Mouse (Mus musculus) midbrain, embryonic 11.5 days (tissue): ENCODE measurements around the gene Cbx7. TPM values are rescaled to one million over a fixed set of nuclear protein-coding genes. Genes with fewer than 3 reads are reported as not detected.
"Not testable (repeated sequence)": the region's sequence is repeated elsewhere in the genome, so short reads cannot be mapped to it uniquely, and the experiment has no call there.

ENCODE experiments used
- ATAC-seq: fragments of 200-750 bp; cut with Nextera tagmentation; 2 replicates; pipeline ENCODE4 v1.8.0; 2017; ENCODE audit warnings: moderate TSS enrichment, moderate library complexity; ENCODE audit not compliant: low FRiP score
- DNase-seq: peaks from one replicate; pipeline ENCODE4 v3.0.0; 2015; ENCODE audit warnings: low spot score; ENCODE audit errors: missing footprints
- H3K27ac ChIP-seq: fragments of 300-500 bp; sonication (generic); 2 replicates; pipeline ENCODE4 v1.5.1; 2014; ENCODE audit warnings: low read depth, low read length
- H3K27me3 ChIP-seq: fragments of 300-500 bp; sonication (generic); 2 replicates; pipeline ENCODE4 v1.6.1; 2014; ENCODE audit warnings: mild to moderate bottlenecking, low read length, moderate library complexity, mixed read lengths; ENCODE audit not compliant: control insufficient read depth, insufficient read depth
- H3K36me3 ChIP-seq: fragments of 300-500 bp; sonication (generic); 2 replicates; pipeline ENCODE4 v1.6.1; 2014; ENCODE audit warnings: mild to moderate bottlenecking, low read length, moderate library complexity, mixed read lengths; ENCODE audit not compliant: control insufficient read depth, insufficient read depth
- H3K4me1 ChIP-seq: fragments of 300-500 bp; sonication (generic); 2 replicates; pipeline ENCODE4 v1.6.1; 2014; ENCODE audit warnings: low read length; ENCODE audit not compliant: control insufficient read depth, insufficient read depth
- H3K4me2 ChIP-seq: fragments of 300-500 bp; sonication (generic); 2 replicates; pipeline ENCODE4 v1.6.1; 2014; ENCODE audit warnings: mild to moderate bottlenecking, moderate library complexity
- H3K4me3 ChIP-seq: fragments of 300-500 bp; sonication (generic); 2 replicates; pipeline ENCODE4 v1.5.1; 2014; ENCODE audit warnings: low read depth, low read length
- H3K9ac ChIP-seq: fragments of 300-500 bp; sonication (generic); 2 replicates; pipeline ENCODE4 v1.6.1; 2014; ENCODE audit warnings: low read length
- H3K9me3 ChIP-seq: fragments of 300-500 bp; sonication (generic); 2 replicates; pipeline ENCODE4 v1.6.1; 2016; ENCODE audit warnings: low read length; ENCODE audit not compliant: control insufficient read depth
- WGBS: fragments of 180-500 bp; shearing (Covaris S2); extraction: QIAGEN DNeasy Blood & Tissue Kit; methylation state at CpG from one replicate; pipeline ENCODE4 v1.1.7; 2014; 5-methylcytosine and 5-hydroxymethylcytosine counted together
- polyA plus RNA-seq: library from polyadenylated mRNA; unstranded; fragments of >200 nt; fragmentation: Nextera tagmentation; extraction: Ambion mirVana; gene quantifications from 2 replicates; pipeline ENCODE4 v1.2.1, GENCODE M21; 2014

Cbx7 gene
- polyA plus RNA-seq, 1 experiment from 2014 or later = 1.9 TPM

GRCm38 (mm10) chr15:79947681-79948080 lies 23.2 kb downstream of the Cbx7 start:
- DNase-seq (peak; percentile 83), ATAC-seq (no peak)
- peaks cover 13% of the 10 kb centered on the region for H3K4me1 ChIP-seq
- no peaks in the 10 kb centered on the region for H3K9me3 ChIP-seq
- no peak overlapping the region for H3K4me3 ChIP-seq
- H3K4me2 ChIP-seq = no peak overlapping the region
- no peaks in the 10 kb centered on the region for H3K36me3 ChIP-seq
- H3K27me3 ChIP-seq = no peaks in the 10 kb centered on the region
- no peak overlapping the region for H3K9ac ChIP-seq
- H3K27ac ChIP-seq = no peak overlapping the region
- 72% methylated on average over 6 of the region's 6 CpGs for WGBS

DNA sequence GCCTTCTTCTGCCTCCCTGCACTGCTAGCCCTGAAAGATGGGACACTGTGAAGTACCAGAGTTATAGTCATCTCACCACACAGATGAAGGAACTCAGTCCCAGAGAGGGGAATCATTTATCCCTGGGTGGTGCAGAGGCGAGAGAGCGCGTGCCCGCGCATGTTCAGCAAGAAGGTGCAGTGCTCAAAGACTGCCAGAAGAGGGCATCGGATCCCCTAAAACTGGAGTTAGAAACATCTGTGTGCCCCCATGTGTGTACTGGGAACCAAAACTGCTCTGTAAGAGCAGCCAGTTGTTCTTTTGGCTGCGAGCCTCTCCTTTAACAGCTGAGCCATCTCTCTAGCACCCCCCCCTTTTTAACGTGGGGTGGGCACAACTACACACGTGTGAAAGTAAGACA lies 24.1 kb downstream of the Cbx7 start:
- H3K9me3 ChIP-seq = no peaks in the 10 kb centered on the region
- WGBS = 64% methylated on average over 9 of the region's 9 CpGs
- H3K9ac ChIP-seq = no peak overlapping the region
- H3K36me3 ChIP-seq = no peaks in the 10 kb centered on the region
- ATAC-seq (no peak), DNase-seq (peak; percentile 83)
- H3K27me3 ChIP-seq = no peaks in the 10 kb centered on the region
- no peak overlapping the region for H3K4me2 ChIP-seq
- H3K4me3 ChIP-seq = no peak overlapping the region
- H3K27ac ChIP-seq = no peak overlapping the region
- H3K4me1 ChIP-seq = peaks cover 13% of the 10 kb centered on the region

- 20% methylated on average over 4 of the region's 4 CpGs for WGBS
- Histone ChIP-seq H3K9ac (no peak overlapping the region), H3K27ac (no peak overlapping the region), H3K27me3 (no peaks in the 10 kb centered on the region), H3K4me2 (no peak overlapping the region), H3K36me3 (no peaks in the 10 kb centered on the region), H3K9me3 (no peaks in the 10 kb centered on the region), H3K4me3 (no peak overlapping the region), H3K4me1 (peaks cover 13% of the 10 kb centered on the region)
- ATAC-seq = peak; percentile 65
- DNase-seq = peak; percentile 98
Measured at GRCm38 (mm10) chr15:79946022-79946421, 24.9 kb downstream of the Cbx7 start.

GRCm38 (mm10) chr15:79944948-79945347 lies 26.0 kb downstream of the Cbx7 start:
- ATAC-seq = no peak
- WGBS = 86% methylated on average over 5 of the region's 5 CpGs
- H3K27me3 ChIP-seq = no peaks in the 10 kb centered on the region

DNA sequence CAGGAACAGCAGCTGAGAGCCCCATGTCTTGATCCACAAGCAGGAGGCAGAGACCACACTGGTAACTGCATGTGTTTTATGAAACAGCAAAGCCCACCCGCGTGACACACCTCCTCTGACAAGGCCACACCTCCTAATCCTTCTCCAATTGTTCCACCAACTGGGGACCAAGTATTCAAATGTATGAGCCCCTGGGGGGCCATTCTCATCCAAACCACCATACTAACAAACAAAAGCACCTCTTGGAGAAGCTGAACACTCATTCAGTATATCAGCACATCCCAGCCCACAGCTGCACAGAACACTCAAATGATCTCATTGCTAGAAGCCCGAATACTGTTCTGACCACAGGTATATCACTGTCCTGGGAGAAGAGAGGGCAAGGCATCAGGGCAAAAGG lies 27.3 kb downstream of the Cbx7 start:
- DNase-seq (no peak), ATAC-seq (no peak)
- Histone ChIP-seq H3K9ac (no peak overlapping the region), H3K4me3 (no peak overlapping the region), H3K27me3 (no peaks in the 10 kb centered on the region), H3K27ac (no peak overlapping the region), H3K36me3 (no peaks in the 10 kb centered on the region), H3K9me3 (no peaks in the 10 kb centered on the region), H3K4me2 (no peak overlapping the region), H3K4me1 (no peaks in the 10 kb centered on the region)
- WGBS = 73% methylated on average over 3 of the region's 3 CpGs

More at GRCm38 (mm10) chr15:79944948-79945347, 26.0 kb downstream of the Cbx7 start:
- Histone ChIP-seq H3K27ac (no peak overlapping the region), H3K9me3 (no peaks in the 10 kb centered on the region), H3K36me3 (no peaks in the 10 kb centered on the region), H3K4me3 (no peak overlapping the region), H3K4me2 (no peak overlapping the region), H3K4me1 (peaks cover 3% of the 10 kb centered on the region; the same call in 1 of the 2 replicates), H3K9ac (no peak overlapping the region)
- DNase-seq = peak; percentile 70

GRCm38 (mm10) chr15:79942541-79942940 lies 28.4 kb downstream of the Cbx7 start:
- H3K36me3 ChIP-seq = no peaks in the 10 kb centered on the region
- no peaks in the 10 kb centered on the region for H3K9me3 ChIP-seq
- 91% methylated on average over 6 of the region's 6 CpGs for WGBS
- H3K9ac ChIP-seq = no peak overlapping the region
- no peaks in the 10 kb centered on the region for H3K27me3 ChIP-seq
- ATAC-seq (no peak), DNase-seq (no peak)
- H3K27ac ChIP-seq = no peak overlapping the region
- H3K4me2 ChIP-seq = no peak overlapping the region
- H3K4me1 ChIP-seq = no peaks in the 10 kb centered on the region
- H3K4me3 ChIP-seq = no peak overlapping the region

DNA sequence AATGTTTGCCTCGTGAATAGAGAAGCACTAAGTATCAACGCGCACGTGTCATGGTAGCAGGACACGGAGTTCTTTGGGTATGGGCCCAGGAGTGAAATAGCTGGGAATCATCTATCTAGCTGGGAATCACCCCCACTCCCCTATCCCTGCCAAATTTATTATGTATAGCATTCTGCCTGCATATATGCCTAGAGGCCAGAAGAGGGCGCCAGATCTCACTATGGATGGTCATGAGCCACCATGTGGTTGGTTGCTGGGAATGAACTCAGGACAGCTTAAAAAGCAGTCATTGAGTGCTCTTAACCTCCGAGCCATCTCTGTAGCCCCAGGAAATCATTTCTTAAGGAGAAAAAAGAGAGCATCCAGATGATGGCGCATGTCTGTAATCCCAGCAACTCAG lies 30.0 kb downstream of the Cbx7 start:
- Histone ChIP-seq H3K27me3 (no peaks in the 10 kb centered on the region), H3K9ac (no peak overlapping the region), H3K27ac (no peak overlapping the region), H3K4me3 (no peak overlapping the region), H3K9me3 (no peaks in the 10 kb centered on the region), H3K36me3 (no peaks in the 10 kb centered on the region), H3K4me1 (no peaks in the 10 kb centered on the region), H3K4me2 (no peak overlapping the region)
- DNase-seq (peak; percentile 87), ATAC-seq (no peak)
- 25% methylated on average over 8 of the region's 8 CpGs for WGBS

DNA sequence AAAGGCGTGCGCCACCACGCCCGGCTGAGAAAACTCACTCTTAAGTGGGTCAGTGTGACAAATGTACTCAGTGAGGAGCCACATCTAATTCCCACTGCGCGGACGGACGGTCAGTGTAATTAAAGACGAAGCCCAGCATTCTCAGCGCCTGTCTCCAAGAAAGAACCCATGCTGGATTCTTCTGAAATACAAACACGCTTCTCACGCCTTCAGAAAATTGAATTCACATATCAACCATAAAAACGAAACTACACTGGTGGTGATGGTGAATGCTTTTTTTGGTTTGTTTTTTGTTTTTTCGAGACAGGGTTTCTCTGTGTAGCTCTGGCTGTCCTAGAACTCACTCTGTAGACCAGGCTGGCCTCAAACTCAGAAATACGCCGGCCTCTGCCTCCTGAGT lies 31.0 kb downstream of the Cbx7 start:
- Histone ChIP-seq H3K4me1 (no peaks in the 10 kb centered on the region), H3K9me3 (no peaks in the 10 kb centered on the region), H3K27me3 (no peaks in the 10 kb centered on the region), H3K9ac (no peak overlapping the region), H3K27ac (no peak overlapping the region), H3K36me3 (no peaks in the 10 kb centered on the region), H3K4me2 (no peak overlapping the region), H3K4me3 (no peak overlapping the region)
- 89% methylated on average over 16 of the region's 16 CpGs for WGBS
- ATAC-seq (no peak), DNase-seq (no peak)

DNA sequence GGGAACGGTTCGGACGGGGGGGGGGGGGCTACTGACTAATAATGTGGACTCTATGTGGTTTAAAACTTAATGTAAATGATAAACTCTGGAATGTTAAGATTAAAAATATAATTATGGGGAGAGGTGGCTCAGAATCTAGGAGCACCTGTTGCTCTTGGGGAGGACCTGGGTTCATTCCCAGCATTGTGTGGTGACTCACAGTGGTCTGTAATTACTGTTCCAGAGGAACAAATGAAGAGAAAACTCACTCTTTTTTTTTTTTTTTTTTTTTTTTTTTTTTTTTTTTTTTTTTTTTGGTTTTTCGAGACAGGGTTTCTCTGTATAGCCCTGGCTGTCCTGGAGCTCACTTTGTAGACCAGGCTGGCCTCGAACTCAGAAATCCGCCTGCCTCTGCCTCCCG lies 31.4 kb downstream of the Cbx7 start:
- H3K36me3 ChIP-seq, H3K9me3 ChIP-seq, DNase-seq, H3K27ac ChIP-seq, H3K4me3 ChIP-seq, H3K4me1 ChIP-seq, H3K9ac ChIP-seq, ATAC-seq, H3K4me2 ChIP-seq, H3K27me3 ChIP-seq: not testable (repeated sequence)
- WGBS = 84% methylated on average over 5 of the region's 7 CpGs

DNA sequence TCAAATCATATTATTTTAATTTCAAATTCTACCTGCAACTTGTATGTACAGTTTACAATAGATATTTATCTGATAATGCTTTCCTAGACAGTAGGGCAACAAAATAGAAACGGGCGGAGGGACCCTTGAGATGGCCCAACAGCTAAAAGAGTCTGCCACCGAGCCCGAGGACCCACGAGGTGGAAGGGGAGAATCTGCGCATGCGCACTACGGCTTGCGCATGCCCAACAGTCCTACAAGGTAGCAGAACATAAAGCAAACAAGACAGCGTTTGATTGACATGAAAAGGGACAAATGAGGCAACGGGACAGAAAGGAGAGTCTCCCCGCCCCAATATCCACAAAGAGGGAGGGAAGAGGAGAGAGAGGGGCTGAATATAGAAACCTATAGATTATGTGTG lies 31.9 kb downstream of the Cbx7 start:
- 88% methylated on average over 12 of the region's 12 CpGs for WGBS
- no peaks in the 10 kb centered on the region for H3K36me3 ChIP-seq
- H3K4me2 ChIP-seq = no peak overlapping the region
- ATAC-seq (no peak), DNase-seq (no peak)
- H3K27me3 ChIP-seq = no peaks in the 10 kb centered on the region
- H3K4me1 ChIP-seq = peaks cover 3% of the 10 kb centered on the region
- no peak overlapping the region for H3K27ac ChIP-seq
- H3K4me3 ChIP-seq = no peak overlapping the region
- no peaks in the 10 kb centered on the region for H3K9me3 ChIP-seq
- H3K9ac ChIP-seq = no peak overlapping the region
